Mouse (Mus musculus): ENCODE data around the gene Prkch.

- TF ChIP-seq CTCF (IDR thresholded peaks at IDR 0.05; ENCODE audit: low read depth) (no peak), EP300 (optimal IDR thresholded peaks at IDR 0.05) (no peak)
Measured at GRCm38 (mm10) chr12:73731848-73732540, 147.4 kb downstream of the Prkch start.

All from stomach, postnatal 0 days (tissue).